Mouse (Mus musculus): ENCODE measurements at regions not wholly inside any gene's neighbourhood (a gene's known extent, or its start where the extent isn't known, plus 50 kb on each side); places are given as distances from the start of the nearest gene placed in this dataset.

DNA sequence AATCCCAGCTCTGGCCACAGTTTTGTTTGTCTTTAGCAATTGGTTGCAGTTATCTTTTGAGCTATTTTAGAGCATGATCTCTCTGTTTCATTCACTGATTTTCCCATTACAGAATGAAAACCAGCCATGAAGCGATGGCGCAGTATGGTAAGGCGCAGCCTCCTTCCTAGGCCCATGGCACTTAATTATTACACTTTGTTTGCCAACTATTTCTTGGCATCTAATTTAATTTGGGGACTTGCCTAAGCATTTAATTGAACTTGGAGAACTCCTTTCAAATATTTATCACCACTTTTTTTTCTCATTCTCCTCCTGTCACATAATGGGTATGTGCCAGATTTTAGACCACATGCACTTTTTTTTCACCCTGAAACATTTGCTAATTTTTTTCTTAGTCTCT, 588.0 kb upstream of the Cypt12 start:
- TF ChIP-seq CTCF (IDR thresholded peaks at IDR 0.05) (no peak), EP300 (IDR thresholded peaks at IDR 0.05) (no peak)
